8 mouse cellular contexts compared by ENCODE assay signal in genomic region chr8:120735770-120736481, GRCm38 (mm10). TPM values are rescaled to one million over a fixed set of nuclear protein-coding genes. Genes with fewer than 3 reads are reported as not detected.
DNase-seq lines count a peak whose midpoint lies in the region; ATAC-seq lines count a peak whose summit lies in the region.

Gene Irf8, plus strand, starts transcription at chr8:120736358.

- peak; percentile 91 for DNase-seq in Muller cell, postnatal 12 days (ENCODE audit: inconsistent ontology term)
- DNase-seq in cerebellum, postnatal 14 days = peak; percentile 87
- DNase-seq in frontal cortex, postnatal 14 days (ENCODE audit: low spot score in 2 of 2) = peak; percentile 68 to 77
- DNase-seq in hindbrain, embryonic 11.5 days (ENCODE audit: low spot score) = peak; percentile 87
- peak; percentile 85 to 90 for DNase-seq in layer of hippocampus, postnatal 10 days (ENCODE audit: low spot score in 2 of 2)
- DNase-seq in ovary, adult 18-20 months (ENCODE audit: low spot score) = peak; percentile 80
- DNase-seq in thymus, adult 18-20 months = peak; percentile 82 to 84

- peak within 1 kb of the TSS; percentile 40 for H3K9ac ChIP-seq in hindbrain, embryonic 11.5 days (ENCODE audit: low read depth, low read length)
- H3K9ac ChIP-seq in lung, embryonic 16.5 days (ENCODE audit: low read length) = peak within 1 kb of the TSS; percentile 63

- WGBS in hindbrain, embryonic 11.5 days = 2% methylated on average over 50 of the region's 62 CpGs
- under 1% methylated on average over 54 of the region's 62 CpGs for WGBS in lung, embryonic 16.5 days

- no peaks in the 10 kb centered on the region for H3K9me3 ChIP-seq in hindbrain, embryonic 11.5 days (ENCODE audit: control insufficient read depth, low read length)
- H3K9me3 ChIP-seq in lung, embryonic 16.5 days (ENCODE audit: control insufficient read depth, low read length) = no peaks in the 10 kb centered on the region

- H3K4me2 ChIP-seq in hindbrain, embryonic 11.5 days (replicated peaks; ENCODE audit: low read depth, low read length) = peak within 1 kb of the TSS; percentile 93
- H3K4me2 ChIP-seq in lung, embryonic 16.5 days (ENCODE audit: low read depth, low read length) = peak within 1 kb of the TSS; percentile 74

- peaks cover 6% of the 10 kb centered on the region; the same call in 1 of the 2 replicates for H3K4me1 ChIP-seq in hindbrain, embryonic 11.5 days (replicated peaks; ENCODE audit: control insufficient read depth, insufficient read depth, low read length)
- H3K4me1 ChIP-seq in lung, embryonic 16.5 days (replicated peaks; ENCODE audit: control insufficient read depth, insufficient read depth, low read length) = peaks cover 11% of the 10 kb centered on the region; the same call in 1 of the 2 replicates

- peak within 1 kb of the TSS; percentile 45 for H3K4me3 ChIP-seq in hindbrain, embryonic 11.5 days (ENCODE audit: low read depth, low read length)
- H3K4me3 ChIP-seq in lung, embryonic 16.5 days (ENCODE audit: low read length) = peak within 1 kb of the TSS; percentile 46

- no peak within 1 kb of the TSS for H3K27ac ChIP-seq in hindbrain, embryonic 11.5 days (ENCODE audit: low read depth, low read length)
- no peak within 1 kb of the TSS for H3K27ac ChIP-seq in lung, embryonic 16.5 days (ENCODE audit: low read length)

- peak; percentile 84 for ATAC-seq in hindbrain, embryonic 11.5 days (ENCODE audit: low FRiP score)
- ATAC-seq in lung, embryonic 16.5 days (ENCODE audit: low read depth) = peak; percentile 95

- no peaks in the 10 kb centered on the region for H3K36me3 ChIP-seq in hindbrain, embryonic 11.5 days (ENCODE audit: control insufficient read depth, insufficient read depth, low read length)
- no peaks in the 10 kb centered on the region for H3K36me3 ChIP-seq in lung, embryonic 16.5 days (ENCODE audit: control insufficient read depth, insufficient read depth, low read length)

- H3K27me3 ChIP-seq in hindbrain, embryonic 11.5 days (ENCODE audit: control insufficient read depth, insufficient read depth, low read length) = peaks cover 22% of the 10 kb centered on the region
- peaks cover 19% of the 10 kb centered on the region for H3K27me3 ChIP-seq in lung, embryonic 16.5 days (ENCODE audit: control insufficient read depth, insufficient read depth, low read depth, low read length)

RNA-seq across cellular contexts. Expression of gene Irf8, which starts in this region (rescaled TPM):
- polyA plus RNA-seq in hindbrain, embryonic 11.5 days (2014; fragmentation: Nextera tagmentation; extraction: Ambion mirVana) = 3.6 and 3.9 TPM in 2 replicates
- total RNA-seq in layer of hippocampus, postnatal 10 days (2021) = 1 to 10 TPM; 4.2 to 4.8 TPM
- 19.1 and 22.5 TPM in 2 replicates for polyA plus RNA-seq in lung, embryonic 16.5 days (2015; fragmentation: Nextera tagmentation; extraction: Ambion mirVana)
